8 mouse cellular contexts compared by ENCODE assay signal in the genomic region with DNA sequence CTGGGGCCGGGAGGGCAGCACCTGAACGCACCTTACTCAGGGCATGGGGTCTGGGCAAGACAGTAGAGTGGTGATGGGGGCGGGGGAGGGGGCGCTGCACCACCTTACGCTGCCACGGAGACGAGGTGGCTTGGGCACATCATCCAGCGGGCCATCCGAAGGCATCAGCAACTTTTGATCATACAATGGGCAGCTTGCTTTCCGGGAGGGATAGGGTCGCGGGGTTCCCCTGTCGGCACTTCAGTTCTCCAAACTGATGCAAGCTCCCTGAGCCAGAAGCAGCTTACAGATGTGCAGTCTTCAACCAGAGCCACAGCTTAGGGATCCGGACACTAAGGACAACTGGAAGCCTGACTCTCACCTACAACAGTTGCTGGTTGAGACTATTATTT. TPM values are rescaled to one million over a fixed set of nuclear protein-coding genes. Genes with fewer than 3 reads are reported as not detected.
DNase-seq lines count a peak whose midpoint lies in the region; ATAC-seq and TF ChIP-seq lines count a peak whose summit lies in the region.

No protein-coding gene starts in this region.

- no peak for TF ChIP-seq CTCF in spleen, adult 2 months (IDR thresholded peaks at IDR 0.05; ENCODE audit: extremely low read depth, insufficient read depth, insufficient read length, insufficient replicate concordance)

- no peaks in the 10 kb centered on the region for H3K36me3 ChIP-seq in spleen, adult 2 months (ENCODE audit: control insufficient read depth, insufficient read depth, low read length)
- H3K36me3 ChIP-seq in liver, embryonic 11.5 days (ENCODE audit: control insufficient read depth, insufficient read depth, low read length), result no peaks in the 10 kb centered on the region
- H3K36me3 ChIP-seq in stomach, embryonic 16.5 days (ENCODE audit: control insufficient read depth, insufficient read depth, low read length), result no peaks in the 10 kb centered on the region

- peak overlapping the region; percentile 57 for H3K4me3 ChIP-seq in spleen, adult 2 months (ENCODE audit: extremely low read depth, insufficient read depth, insufficient read length)
- peak overlapping the region; percentile 50 for H3K4me3 ChIP-seq in liver, embryonic 11.5 days (ENCODE audit: low read depth, low read length)
- peak overlapping the region; percentile 48 for H3K4me3 ChIP-seq in stomach, embryonic 16.5 days (replicated peaks; ENCODE audit: low read length)

- H3K27ac ChIP-seq in spleen, adult 2 months (ENCODE audit: insufficient read depth, low read length), result peak overlapping the region; percentile 25; the same call in 1 of the 2 replicates
- H3K27ac ChIP-seq in liver, embryonic 11.5 days (ENCODE audit: low read depth, low read length), result no peak overlapping the region
- H3K27ac ChIP-seq in stomach, embryonic 16.5 days (ENCODE audit: low read length), result no peak overlapping the region

- H3K9me3 ChIP-seq in liver, embryonic 11.5 days (ENCODE audit: control insufficient read depth, low read length), result no peaks in the 10 kb centered on the region
- no peaks in the 10 kb centered on the region for H3K9me3 ChIP-seq in stomach, embryonic 16.5 days (replicated peaks; ENCODE audit: control insufficient read depth, low read length)

- TF ChIP-seq POLR2A in spleen, adult 2 months (IDR thresholded peaks at IDR 0.05; ENCODE audit: low read depth, low read length), result no peak

- 1% methylated on average over 14 of the region's 14 CpGs for WGBS in spleen, adult 2 months
- WGBS in liver, embryonic 11.5 days, result 16% methylated on average over 14 of the region's 14 CpGs
- WGBS in stomach, embryonic 16.5 days, result 6% methylated on average over 14 of the region's 14 CpGs

- no peak for ATAC-seq in liver, embryonic 11.5 days (replicated peaks; ENCODE audit: low FRiP score)
- ATAC-seq in stomach, embryonic 16.5 days (ENCODE audit: insufficient read depth, low FRiP score), result no peak

- H3K27me3 ChIP-seq in spleen, adult 2 months (ENCODE audit: control insufficient read depth, insufficient read depth, low read length), result peaks cover 3% of the 10 kb centered on the region; the same call in 1 of the 2 replicates
- H3K27me3 ChIP-seq in liver, embryonic 11.5 days (replicated peaks; ENCODE audit: control insufficient read depth, insufficient read depth, low read length), result peaks cover 16% of the 10 kb centered on the region
- H3K27me3 ChIP-seq in stomach, embryonic 16.5 days (ENCODE audit: control insufficient read depth, insufficient read depth, low read length), result no peaks in the 10 kb centered on the region

- H3K4me2 ChIP-seq in liver, embryonic 11.5 days, result peak overlapping the region; percentile 83
- H3K4me2 ChIP-seq in stomach, embryonic 16.5 days (ENCODE audit: low read depth, low read length), result peak overlapping the region; percentile 76

- peak overlapping the region; percentile 37; the same call in 1 of the 2 replicates for H3K9ac ChIP-seq in liver, embryonic 11.5 days (ENCODE audit: low read depth, low read length)
- H3K9ac ChIP-seq in stomach, embryonic 16.5 days (ENCODE audit: low read length), result peak overlapping the region; percentile 74

- DNase-seq in embryo, embryonic 10 days (ENCODE audit: low spot score), result peak; percentile 4
- DNase-seq in embryo, embryonic 11 days, result no peak
- DNase-seq in spleen, adult 2 months (ENCODE audit: low read depth in 1 of 2, low spot score in 2 of 2), result no peak
- no peak for DNase-seq in spleen, postnatal 36 days (ENCODE audit: low spot score in 2 of 2)
- DNase-seq in liver, embryonic 11.5 days (ENCODE audit: low spot score), result no peak
- DNase-seq in right cerebral cortex, postnatal 4 days, result no peak
- DNase-seq in adrenal gland, postnatal 4 days (ENCODE audit: low spot score in 2 of 2), result no peak

- peaks cover 12% of the 10 kb centered on the region; the same call in 1 of the 2 replicates for H3K4me1 ChIP-seq in spleen, adult 2 months (ENCODE audit: control insufficient read depth, insufficient read depth, insufficient read length)
- H3K4me1 ChIP-seq in liver, embryonic 11.5 days (replicated peaks; ENCODE audit: control insufficient read depth, insufficient read depth, low read length), result peaks cover 9% of the 10 kb centered on the region; the same call in 1 of the 2 replicates
- peaks cover 24% of the 10 kb centered on the region for H3K4me1 ChIP-seq in stomach, embryonic 16.5 days (ENCODE audit: control insufficient read depth, insufficient read depth, low read length)

RNA-seq across cellular contexts. Expression of gene Ramp1, which starts 0.5 kb away (rescaled TPM):
- polyA plus RNA-seq in spleen, adult 2 months (2012; rRNA removed), result 15.8 and 22.2 TPM in 2 replicates
- polyA plus RNA-seq in liver, embryonic 11.5 days (2014; fragmentation: Nextera tagmentation; extraction: Ambion mirVana), result 3.5 and 4.0 TPM in 2 replicates
- polyA plus RNA-seq in stomach, embryonic 16.5 days (2015; fragmentation: Nextera tagmentation; extraction: Ambion mirVana), result 6.6 and 8.6 TPM in 2 replicates
- 10 to 100 TPM in 1 of 2 experiments, 1 to 10 TPM in 1; 10.0 to 12.2 TPM for total RNA-seq in adrenal gland, postnatal 4 days (2021)

RNA-seq across cellular contexts. Expression of gene Rbm44, which starts 35.3 kb away (rescaled TPM):
- polyA plus RNA-seq in spleen, adult 2 months (2012; rRNA removed), result 0.05 TPM in 1 of 2 replicates, not detected in the other
- 2.4 TPM in 2 replicates for polyA plus RNA-seq in liver, embryonic 11.5 days (2014; fragmentation: Nextera tagmentation; extraction: Ambion mirVana)
- 0.35 and 0.45 TPM in 2 replicates for polyA plus RNA-seq in stomach, embryonic 16.5 days (2015; fragmentation: Nextera tagmentation; extraction: Ambion mirVana)
- 1 to 10 TPM in 1 of 2 experiments, under 1 TPM in 1; 0.11 to 1.1 TPM for total RNA-seq in adrenal gland, postnatal 4 days (2021)
